Mouse (Mus musculus): ENCODE data around the gene C1ql3. TPM values are rescaled to one million over a fixed set of nuclear protein-coding genes. Genes with fewer than 3 reads are reported as not detected.

Gene C1ql3
- polyA plus RNA-seq, 1 experiment from 2014 or later = 3.4 TPM

GRCm38 (mm10) chr2:12973752-12974151 lies 37.9 kb downstream of the C1ql3 start:
- Histone ChIP-seq H3K4me2 (ENCODE audit: low read depth) (no peak overlapping the region), H3K9ac (ENCODE audit: low read length) (no peak overlapping the region), H3K4me3 (ENCODE audit: low read depth, low read length) (no peak overlapping the region), H3K36me3 (ENCODE audit: control insufficient read depth, insufficient read depth, low read length) (no peaks in the 10 kb centered on the region), H3K27ac (ENCODE audit: low read depth, low read length) (no peak overlapping the region), H3K27me3 (ENCODE audit: control insufficient read depth, insufficient read depth, low read length) (no peaks in the 10 kb centered on the region), H3K9me3 (ENCODE audit: control insufficient read depth, low read length) (no peaks in the 10 kb centered on the region), H3K4me1 (ENCODE audit: control insufficient read depth, insufficient read depth, low read length) (no peaks in the 10 kb centered on the region)
- ATAC-seq (ENCODE audit: insufficient read depth, low FRiP score, low TSS enrichment) (no peak), DNase-seq (ENCODE audit: low spot score) (no peak)
- 86% methylated on average over 2 of the region's 2 CpGs for WGBS

GRCm38 (mm10) chr2:12970049-12970724 lies 41.4 kb downstream of the C1ql3 start:
- Histone ChIP-seq H3K27me3 (ENCODE audit: control insufficient read depth, insufficient read depth, low read length) (no peaks in the 10 kb centered on the region), H3K9me3 (ENCODE audit: control insufficient read depth, low read length) (no peaks in the 10 kb centered on the region), H3K4me2 (ENCODE audit: low read depth) (no peak overlapping the region), H3K4me3 (ENCODE audit: low read depth, low read length) (no peak overlapping the region), H3K9ac (ENCODE audit: low read length) (no peak overlapping the region), H3K4me1 (ENCODE audit: control insufficient read depth, insufficient read depth, low read length) (no peaks in the 10 kb centered on the region), H3K27ac (ENCODE audit: low read depth, low read length) (no peak overlapping the region), H3K36me3 (ENCODE audit: control insufficient read depth, insufficient read depth, low read length) (no peaks in the 10 kb centered on the region)
- DNase-seq (ENCODE audit: low spot score) = peak; percentile 11
- WGBS = 59% methylated on average over 12 of the region's 12 CpGs
- no peak for ATAC-seq (ENCODE audit: insufficient read depth, low FRiP score, low TSS enrichment)

GRCm38 (mm10) chr2:12956703-12957424 lies 54.7 kb downstream of the C1ql3 start:
- ATAC-seq (ENCODE audit: insufficient read depth, low FRiP score, low TSS enrichment) (no peak), DNase-seq (ENCODE audit: low spot score) (no peak)
- no peak overlapping the region for H3K9ac ChIP-seq (ENCODE audit: low read length)
- H3K9me3 ChIP-seq (ENCODE audit: control insufficient read depth, low read length) = no peaks in the 10 kb centered on the region
- no peak overlapping the region for H3K4me3 ChIP-seq (ENCODE audit: low read depth, low read length)
- no peak overlapping the region for H3K4me2 ChIP-seq (ENCODE audit: low read depth)
- no peaks in the 10 kb centered on the region for H3K4me1 ChIP-seq (ENCODE audit: control insufficient read depth, insufficient read depth, low read length)
- no peaks in the 10 kb centered on the region for H3K36me3 ChIP-seq (ENCODE audit: control insufficient read depth, insufficient read depth, low read length)
- H3K27me3 ChIP-seq (ENCODE audit: control insufficient read depth, insufficient read depth, low read length) = no peaks in the 10 kb centered on the region
- H3K27ac ChIP-seq (ENCODE audit: low read depth, low read length) = no peak overlapping the region

Other genes starting within 250 kb of the C1ql3 start
- 10.5 and 11.4 TPM in 2 replicates for gene Pter, start 87.8 kb downstream of the C1ql3 start, polyA plus RNA-seq (2014; fragmentation: Nextera tagmentation; extraction: Ambion mirVana)

Data from neural tube, embryonic 11.5 days (tissue).